In genomic region chr14:97588182-97588581, GRCm38 (mm10) we compare ENCODE assay signal across 9 mouse cellular contexts.
DNase-seq lines count a peak whose midpoint lies in the region; ATAC-seq and TF ChIP-seq lines count a peak whose summit lies in the region.
"Had no signal": no experiment of that assay in that cellular context is flagged by ENCODE, and none has a peak within 500 bp of the region (broad histone marks: within the 10 kb centered on the region; RNA-seq: fewer than 3 reads in every experiment).

No protein-coding gene starts in this region.

- H3K4me2 ChIP-seq in embryonic facial prominence, embryonic 14.5 days (ENCODE audit: low read depth, low read length): peak overlapping the region; percentile 26; the same call in 1 of the 2 replicates
- peak overlapping the region; percentile 31 for H3K4me2 ChIP-seq in midbrain, embryonic 14.5 days (ENCODE audit: low read length)
- H3K4me2 ChIP-seq: liver, embryonic 15.5 days had no signal

- peak overlapping the region; percentile 21 for H3K4me3 ChIP-seq in gastrocnemius, adult 2 months
- H3K4me3 ChIP-seq in embryonic facial prominence, embryonic 14.5 days (ENCODE audit: low read depth, low read length): no peak overlapping the region
- H3K4me3 ChIP-seq in midbrain, embryonic 14.5 days (replicated peaks; ENCODE audit: low read depth, low read length): no peak overlapping the region
- H3K4me3 ChIP-seq: liver, embryonic 15.5 days had no signal

- H3K27ac ChIP-seq in gastrocnemius, adult 2 months: peak overlapping the region; percentile 73
- H3K27ac ChIP-seq in embryonic facial prominence, embryonic 14.5 days (replicated peaks; ENCODE audit: low read depth, low read length): peak overlapping the region; percentile 33; the same call in 1 of the 2 replicates
- 0 out of 2 replicates have a peak overlapping the region, but pooled peaks have one; percentile 20 for H3K27ac ChIP-seq in midbrain, embryonic 14.5 days (replicated peaks; ENCODE audit: low read depth, low read length)
- H3K27ac ChIP-seq: liver, embryonic 15.5 days had no signal

- H3K9ac ChIP-seq in embryonic facial prominence, embryonic 14.5 days (ENCODE audit: low read depth, low read length): no peak overlapping the region
- H3K9ac ChIP-seq in midbrain, embryonic 14.5 days (replicated peaks; ENCODE audit: low read length): no peak overlapping the region
- H3K9ac ChIP-seq: liver, embryonic 15.5 days had no signal

- no peak for TF ChIP-seq CTCF in gastrocnemius, adult 2 months (IDR thresholded peaks at IDR 0.05)

- intact Hi-C loops in gastrocnemius, adult 2 months (cut with DNase I): loop anchor here (10.0 kb wide), 1 partner anchor 587 kb away; no protein-coding TSS in a partner anchor
- intact Hi-C loops in heart, postnatal 36 days (cut with DNase I): loop anchor here (5.0 kb wide), 2 partner anchors 224 to 579 kb away; partner anchors contain the start of gene Dach1
- intact Hi-C loops in left cerebral cortex, postnatal 14 days (cut with DNase I): no loop called here

- H3K4me1 ChIP-seq in embryonic facial prominence, embryonic 14.5 days (ENCODE audit: control insufficient read depth, insufficient read depth, low read length): peaks cover 7% of the 10 kb centered on the region
- H3K4me1 ChIP-seq in midbrain, embryonic 14.5 days (ENCODE audit: control insufficient read depth, insufficient read depth, low read length): 0 out of 2 replicates have a peak, but pooled peaks cover 6% of the 10 kb centered on the region
- H3K4me1 ChIP-seq: liver, embryonic 15.5 days had no signal

- H3K27me3 ChIP-seq in embryonic facial prominence, embryonic 14.5 days (replicated peaks; ENCODE audit: control insufficient read depth, insufficient read depth, low read length): no peaks in the 10 kb centered on the region
- no peaks in the 10 kb centered on the region for H3K27me3 ChIP-seq in midbrain, embryonic 14.5 days (ENCODE audit: control insufficient read depth, insufficient read depth, low read length)
- H3K27me3 ChIP-seq: liver, embryonic 15.5 days had no signal

- 9% methylated on average over 7 of the region's 7 CpGs for WGBS in embryonic facial prominence, embryonic 14.5 days
- 3% methylated on average over 7 of the region's 7 CpGs for WGBS in midbrain, embryonic 14.5 days

- H3K36me3 ChIP-seq in embryonic facial prominence, embryonic 14.5 days (ENCODE audit: control insufficient read depth, insufficient read depth, low read length): no peaks in the 10 kb centered on the region
- H3K36me3 ChIP-seq in midbrain, embryonic 14.5 days (ENCODE audit: control insufficient read depth, insufficient read depth, low read length): no peaks in the 10 kb centered on the region
- H3K36me3 ChIP-seq: liver, embryonic 15.5 days had no signal

- peak; percentile 93 for ATAC-seq in embryonic facial prominence, embryonic 14.5 days (ENCODE audit: low read depth)
- ATAC-seq in midbrain, embryonic 14.5 days (ENCODE audit: low FRiP score, low TSS enrichment): peak; percentile 76; the same call in 1 of the 2 replicates

- no peaks in the 10 kb centered on the region for H3K9me3 ChIP-seq in embryonic facial prominence, embryonic 14.5 days (ENCODE audit: control insufficient read depth, low read length)
- H3K9me3 ChIP-seq in midbrain, embryonic 14.5 days (ENCODE audit: control insufficient read depth, low read length): no peaks in the 10 kb centered on the region
- H3K9me3 ChIP-seq: liver, embryonic 15.5 days had no signal

- DNase-seq in gastrocnemius, adult 2 months: peak; percentile 36
- DNase-seq in gastrocnemius, adult 8-10 months (ENCODE audit: low spot score in 2 of 2): no peak
- DNase-seq in embryonic facial prominence, embryonic 14.5 days (ENCODE audit: low spot score): peak; percentile 89
- peak; percentile 20 to 29 for DNase-seq in heart, postnatal 36 days
- peak; percentile 21 to 32 for DNase-seq in left cerebral cortex, postnatal 14 days (ENCODE audit: low spot score in 2 of 2)
- peak; percentile 74 for DNase-seq in midbrain, embryonic 14.5 days
- peak; percentile 12 for DNase-seq in telencephalon, adult 2 months (ENCODE audit: low read depth, low spot score)
- no peak for DNase-seq in T-cell, adult 2 months (ENCODE audit: low spot score)

Comparison
In these comparisons a context has a peak if more than half of its experiments do, and no peak if none do; other contexts are left out.
1. DNase-seq: peak in gastrocnemius, adult 2 months (single experiment), embryonic facial prominence, embryonic 14.5 days (single experiment), heart, postnatal 36 days (2 of 2), left cerebral cortex, postnatal 14 days (2 of 2), midbrain, embryonic 14.5 days (single experiment) and telencephalon, adult 2 months (single experiment); none in gastrocnemius, adult 8-10 months (0 of 2) and T-cell, adult 2 months (single experiment).
2. H3K27ac ChIP-seq: peak in every context shown above with its lines; median percentile 73 in gastrocnemius, adult 2 months; 33 in embryonic facial prominence, embryonic 14.5 days; 20 in midbrain, embryonic 14.5 days.